Mouse (Mus musculus): Measurements from ENCODE around the gene 1190002N15Rik.

- TF ChIP-seq NELFE (IDR thresholded peaks at IDR 0.05; ENCODE audit: low read depth, low read length): no peak
- no peak for TF ChIP-seq E2F4 (IDR thresholded peaks at IDR 0.05; ENCODE audit: insufficient replicate concordance, low read depth, low read length)
- TF ChIP-seq POLR2A (IDR thresholded peaks at IDR 0.05; ENCODE audit: low read depth, low read length): no peak
- TF ChIP-seq JUN (IDR thresholded peaks at IDR 0.05; ENCODE audit: insufficient read depth, low read depth, low read length): no peak
- TF ChIP-seq EP300 (IDR thresholded peaks at IDR 0.05; ENCODE audit: low read length): no peak
- no peak for TF ChIP-seq CTCF (conservative IDR thresholded peaks at IDR 0.05 in 1 of 2, IDR thresholded peaks at IDR 0.05 in 1 of 2; ENCODE audit: low read depth in 2 of 2, low read length in 2 of 2)
These were observed 2.6 kb upstream of the 1190002N15Rik start for GRCm38 (mm10) chr9:94540343-94541095.
